Mouse (Mus musculus) MEL (cell line): ENCODE measurements around the gene Rab1b.

Source experiments
- CTCF ChIP-seq, 3 experiments: IDR thresholded peaks in 2 of 3; conservative IDR thresholded peaks in 1 of 3; 2 replicates each; pipeline ENCODE4 v1.5.1; 2011 to 2012; ENCODE audit warnings: low read length in 3 of 3, low read depth in 2 of 3, mild to moderate bottlenecking in 2 of 3, improper control_type of control experiment in 1 of 3, inconsistent platforms in 1 of 3, mixed read lengths in 1 of 3, moderate library complexity in 1 of 3; ENCODE audit not compliant: control insufficient read depth in 1 of 3, insufficient read depth in 1 of 3, poor library complexity in 1 of 3, severe bottlenecking in 1 of 3
- HCFC1 ChIP-seq: IDR thresholded peaks from 2 replicates; pipeline ENCODE4 v1.6.1; 2012; ENCODE audit warnings: low read depth, mild to moderate bottlenecking, inconsistent platforms, low read length, improper control_type of control experiment, moderate library complexity
- MAX ChIP-seq: IDR thresholded peaks from 2 replicates; pipeline ENCODE4 v1.6.1; 2011; ENCODE audit warnings: low read length, improper control_type of control experiment
- MYB ChIP-seq: IDR thresholded peaks from 2 replicates; pipeline ENCODE4 v1.6.1; 2011; ENCODE audit warnings: mild to moderate bottlenecking, low read depth, low read length, improper control_type of control experiment

- TF ChIP-seq MAX: no peak
- no peak for TF ChIP-seq HCFC1
- no peak for TF ChIP-seq MYB
- TF ChIP-seq CTCF (IDR thresholded peaks at IDR 0.05 in 2 of 3, conservative IDR thresholded peaks at IDR 0.05 in 1 of 3; ENCODE audit: control insufficient read depth in 1 of 3, insufficient read depth in 1 of 3, low read depth in 2 of 3, low read length in 3 of 3, poor library complexity in 1 of 3, severe bottlenecking in 1 of 3): no peak
These were observed 11.5 kb upstream of the Rab1b start, which contains the start of gene Klc2 for GRCm38 (mm10) chr19:5118384-5118698.
